Mouse (Mus musculus): ENCODE measurements around the gene Ssmem1. TPM values are rescaled to one million over a fixed set of nuclear protein-coding genes. Genes with fewer than 3 reads are reported as not detected.

Ssmem1 gene
- polyA plus RNA-seq, 1 experiment from 2014 or later: 0.35 TPM

DNA sequence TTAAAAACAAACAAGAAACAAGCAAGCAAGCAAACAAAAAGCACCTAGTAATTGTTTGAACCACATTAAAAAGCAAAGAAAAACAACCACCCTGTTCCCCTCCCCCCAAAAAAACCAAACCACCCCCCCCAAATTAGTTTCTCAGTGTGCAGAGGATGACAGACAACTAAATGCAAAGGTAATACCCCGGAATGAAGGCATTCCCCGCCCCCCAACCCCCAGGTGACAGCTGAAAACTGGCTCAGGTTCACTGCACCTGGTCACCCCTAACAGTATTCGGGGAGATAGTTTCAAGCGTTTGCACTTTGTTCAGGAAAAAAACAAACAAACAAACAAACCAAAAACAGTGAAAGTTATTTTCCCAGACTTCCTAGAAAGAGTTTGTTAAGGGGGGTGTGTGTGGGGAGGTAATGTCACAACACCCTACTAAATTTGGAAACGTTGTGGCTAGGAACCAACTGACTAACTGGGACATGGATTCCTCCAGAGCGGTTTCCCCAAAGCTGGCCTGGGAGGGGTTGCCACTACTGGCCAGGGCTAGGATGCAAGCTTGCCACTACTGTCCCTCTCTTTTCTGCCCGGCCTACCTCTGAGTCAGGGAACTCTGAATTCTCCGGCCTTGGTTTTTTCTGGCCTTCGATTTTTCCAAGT lies 38.1 kb downstream of the Ssmem1 start:
- no peak for ATAC-seq (ENCODE audit: low read depth)
- H3K27ac ChIP-seq (ENCODE audit: low read depth, low read length): peak overlapping the region; percentile 22; the same call in 1 of the 2 replicates
- H3K4me3 ChIP-seq (ENCODE audit: low read depth, low read length): no peak overlapping the region
- H3K9ac ChIP-seq (replicated peaks; ENCODE audit: low read depth, low read length): no peak overlapping the region
- peaks cover 27% of the 10 kb centered on the region for H3K4me1 ChIP-seq (ENCODE audit: control insufficient read depth, insufficient read depth, low read length)
- peak overlapping the region; percentile 42; the same call in 1 of the 2 replicates for H3K4me2 ChIP-seq (ENCODE audit: low read depth, low read length)
- WGBS: 35% methylated on average over 9 of the region's 9 CpGs
- 0 out of 2 replicates have a peak, but pooled peaks cover 3% of the 10 kb centered on the region for H3K9me3 ChIP-seq (ENCODE audit: control insufficient read depth, low read length)
- H3K36me3 ChIP-seq (ENCODE audit: control insufficient read depth, insufficient read depth, low read length): no peaks in the 10 kb centered on the region
- H3K27me3 ChIP-seq (ENCODE audit: control insufficient read depth, insufficient read depth, low read length): no peaks in the 10 kb centered on the region

DNA sequence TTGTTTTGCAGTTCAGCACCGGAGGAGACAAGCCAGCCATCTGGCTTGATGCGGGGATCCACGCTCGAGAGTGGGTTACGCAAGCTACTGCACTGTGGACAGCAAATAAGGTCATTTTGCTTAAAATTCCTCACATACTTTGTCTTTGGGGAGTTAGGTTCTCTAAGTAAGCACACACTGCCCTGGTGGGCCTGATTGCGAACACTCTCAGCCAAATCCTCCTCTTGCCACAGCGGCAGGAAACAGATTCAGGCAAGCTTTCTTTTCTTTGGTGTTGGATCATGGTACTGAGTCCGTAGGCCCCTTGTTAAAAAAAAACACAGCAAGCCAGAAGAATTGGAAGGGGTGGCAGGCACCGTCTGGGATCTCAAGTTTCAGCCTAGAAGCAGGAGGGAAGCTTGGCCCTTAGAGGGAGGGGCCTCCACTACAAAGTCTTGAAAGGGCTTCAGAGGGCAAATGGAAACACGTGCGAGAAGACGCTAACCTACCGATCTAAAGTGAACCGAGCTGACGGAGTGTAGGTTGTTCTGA lies 39.6 kb downstream of the Ssmem1 start:
- Histone ChIP-seq H3K9me3 (ENCODE audit: control insufficient read depth, low read length) (0 out of 2 replicates have a peak, but pooled peaks cover 3% of the 10 kb centered on the region), H3K9ac (replicated peaks; ENCODE audit: low read depth, low read length) (no peak overlapping the region), H3K4me2 (ENCODE audit: low read depth, low read length) (no peak overlapping the region), H3K4me1 (ENCODE audit: control insufficient read depth, insufficient read depth, low read length) (peaks cover 28% of the 10 kb centered on the region), H3K4me3 (ENCODE audit: low read depth, low read length) (no peak overlapping the region), H3K27ac (ENCODE audit: low read depth, low read length) (no peak overlapping the region), H3K27me3 (ENCODE audit: control insufficient read depth, insufficient read depth, low read length) (no peaks in the 10 kb centered on the region), H3K36me3 (ENCODE audit: control insufficient read depth, insufficient read depth, low read length) (no peaks in the 10 kb centered on the region)
- ATAC-seq (ENCODE audit: low read depth): no peak
- WGBS: 33% methylated on average over 15 of the region's 15 CpGs

DNA sequence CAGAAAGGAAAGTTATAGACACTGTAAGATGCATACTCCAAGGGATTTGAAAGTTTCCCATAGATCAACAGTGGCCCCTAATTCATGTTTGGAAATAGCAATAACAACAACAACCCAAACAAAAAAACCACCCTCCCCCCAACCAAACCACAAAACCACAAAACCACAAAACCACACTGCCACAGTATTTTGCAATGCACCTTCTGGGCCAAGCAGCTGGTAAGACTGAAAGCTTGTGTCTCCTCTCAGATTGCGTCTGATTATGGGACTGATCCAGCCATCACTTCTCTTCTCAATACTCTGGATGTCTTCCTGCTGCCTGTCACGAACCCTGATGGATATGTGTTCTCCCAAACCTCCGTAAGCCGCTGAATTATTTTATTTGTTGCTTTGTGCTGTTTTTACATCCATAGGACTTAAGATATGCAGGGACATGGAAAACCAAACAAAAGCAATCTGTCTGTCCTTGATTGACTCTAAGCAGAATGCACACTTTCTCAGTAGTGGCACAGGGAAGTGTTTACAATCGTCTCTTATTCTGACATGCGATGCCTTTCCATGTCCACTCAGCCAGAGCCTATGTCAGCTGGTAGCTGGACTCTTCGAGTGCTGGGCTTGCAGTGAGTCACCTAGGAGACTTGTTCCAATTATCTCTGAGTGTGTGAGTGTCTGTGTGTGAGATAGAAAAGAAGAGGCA lies 41.0 kb downstream of the Ssmem1 start:
- Histone ChIP-seq H3K36me3 (ENCODE audit: control insufficient read depth, insufficient read depth, low read length) (no peaks in the 10 kb centered on the region), H3K4me1 (ENCODE audit: control insufficient read depth, insufficient read depth, low read length) (peaks cover 28% of the 10 kb centered on the region), H3K27me3 (ENCODE audit: control insufficient read depth, insufficient read depth, low read length) (no peaks in the 10 kb centered on the region), H3K9me3 (ENCODE audit: control insufficient read depth, low read length) (0 out of 2 replicates have a peak, but pooled peaks cover 3% of the 10 kb centered on the region), H3K4me3 (ENCODE audit: low read depth, low read length) (no peak overlapping the region), H3K4me2 (ENCODE audit: low read depth, low read length) (no peak overlapping the region), H3K27ac (ENCODE audit: low read depth, low read length) (no peak overlapping the region), H3K9ac (replicated peaks; ENCODE audit: low read depth, low read length) (no peak overlapping the region)
- WGBS: 69% methylated on average over 7 of the region's 7 CpGs
- ATAC-seq (ENCODE audit: low read depth): no peak

DNA sequence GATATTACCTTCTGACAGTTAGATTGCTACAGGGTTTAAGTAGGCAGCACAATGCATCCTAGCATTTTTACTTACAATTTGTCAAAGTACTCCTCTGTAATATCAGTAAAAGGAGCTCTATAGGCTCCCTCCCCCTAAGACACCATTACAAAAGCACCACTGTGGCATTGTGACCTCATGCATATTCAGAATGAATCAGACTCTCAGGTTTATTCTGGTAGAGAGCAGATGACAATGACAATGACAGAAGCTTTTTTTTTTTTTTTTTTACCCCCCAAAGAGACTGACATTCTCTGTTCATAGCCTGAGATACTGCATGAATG lies 41.5 kb downstream of the Ssmem1 start:
- Histone ChIP-seq H3K27ac (ENCODE audit: low read depth, low read length) (no peak overlapping the region), H3K36me3 (ENCODE audit: control insufficient read depth, insufficient read depth, low read length) (no peaks in the 10 kb centered on the region), H3K4me2 (ENCODE audit: low read depth, low read length) (no peak overlapping the region; the same call in 1 of the 2 replicates), H3K9me3 (ENCODE audit: control insufficient read depth, low read length) (0 out of 2 replicates have a peak, but pooled peaks cover 3% of the 10 kb centered on the region), H3K27me3 (ENCODE audit: control insufficient read depth, insufficient read depth, low read length) (no peaks in the 10 kb centered on the region), H3K4me1 (ENCODE audit: control insufficient read depth, insufficient read depth, low read length) (peaks cover 24% of the 10 kb centered on the region), H3K9ac (replicated peaks; ENCODE audit: low read depth, low read length) (no peak overlapping the region), H3K4me3 (ENCODE audit: low read depth, low read length) (no peak overlapping the region)
- no peak for ATAC-seq (ENCODE audit: low read depth)

DNA sequence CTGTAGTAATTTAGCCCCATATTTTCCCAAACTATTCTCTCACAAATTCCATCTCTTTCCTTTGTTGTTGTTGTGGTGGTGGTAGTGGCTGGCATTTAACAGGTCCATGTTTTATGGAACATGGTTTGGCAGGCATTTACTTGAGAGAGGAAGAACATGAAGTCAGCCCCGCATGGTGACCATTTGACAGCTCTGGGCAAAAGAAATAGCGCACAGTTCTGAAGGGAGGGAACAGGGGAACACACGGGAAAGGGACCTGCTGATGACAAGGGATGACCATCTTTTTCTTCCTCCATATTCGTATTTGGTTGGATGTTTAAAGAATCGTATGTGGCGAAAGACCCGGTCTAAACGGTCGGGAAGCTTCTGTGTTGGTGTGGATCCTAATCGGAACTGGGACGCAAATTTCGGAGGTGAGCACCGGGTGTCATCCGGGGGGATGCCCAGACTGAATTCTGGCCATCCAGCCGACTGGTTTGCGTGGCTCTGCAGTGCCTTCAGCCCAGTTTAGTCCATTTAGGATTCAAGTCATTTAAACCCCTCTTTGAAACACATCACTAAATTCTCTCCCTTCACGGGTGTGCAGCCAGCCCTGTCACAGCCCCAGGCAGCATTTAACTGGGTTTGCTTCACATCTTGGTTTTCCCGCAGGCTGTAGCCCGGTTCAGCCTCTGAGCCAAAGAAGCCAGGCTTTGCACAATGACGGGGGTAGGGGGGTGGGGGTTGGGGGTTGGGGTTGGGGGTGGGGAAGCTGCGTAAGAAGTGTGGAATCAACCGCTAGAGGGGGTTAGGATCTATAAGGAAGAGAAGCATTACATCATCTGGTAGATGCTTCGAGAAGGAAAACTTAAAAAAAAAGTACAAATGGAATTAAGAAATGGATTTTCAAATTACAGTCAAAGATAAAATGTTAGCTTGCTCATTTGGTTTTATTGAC lies 42.3 kb downstream of the Ssmem1 start:
- H3K9me3 ChIP-seq (ENCODE audit: control insufficient read depth, low read length): 0 out of 2 replicates have a peak, but pooled peaks cover 3% of the 10 kb centered on the region

DNA sequence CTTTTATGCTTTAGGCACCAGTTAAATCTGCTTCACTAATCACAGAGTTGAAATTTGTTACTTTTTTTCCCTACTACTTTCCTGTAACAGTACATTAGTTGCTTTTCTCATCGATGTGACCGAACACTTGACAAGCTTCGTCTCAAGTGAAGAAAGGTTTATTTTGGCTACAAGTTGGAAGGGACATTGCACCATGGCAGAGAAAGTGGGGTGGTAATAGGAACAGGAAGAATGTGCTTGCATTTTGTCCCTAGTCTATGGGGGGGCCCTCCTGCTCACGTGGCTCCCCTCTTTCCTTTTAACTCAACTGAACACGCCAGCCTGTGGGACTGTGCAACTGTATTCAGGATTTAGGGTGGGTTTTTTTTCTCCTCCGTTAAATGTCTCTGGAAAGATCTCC lies 43.0 kb downstream of the Ssmem1 start:
- Histone ChIP-seq H3K27ac (ENCODE audit: low read depth, low read length) (no peak overlapping the region), H3K4me2 (ENCODE audit: low read depth, low read length) (peak overlapping the region; percentile 40; the same call in 1 of the 2 replicates), H3K4me1 (ENCODE audit: control insufficient read depth, insufficient read depth, low read length) (peaks cover 16% of the 10 kb centered on the region), H3K27me3 (ENCODE audit: control insufficient read depth, insufficient read depth, low read length) (no peaks in the 10 kb centered on the region), H3K9ac (replicated peaks; ENCODE audit: low read depth, low read length) (no peak overlapping the region), H3K4me3 (ENCODE audit: low read depth, low read length) (no peak overlapping the region), H3K36me3 (ENCODE audit: control insufficient read depth, insufficient read depth, low read length) (no peaks in the 10 kb centered on the region), H3K9me3 (ENCODE audit: control insufficient read depth, low read length) (0 out of 2 replicates have a peak, but pooled peaks cover 3% of the 10 kb centered on the region)
- 49% methylated on average over 6 of the region's 6 CpGs for WGBS
- no peak for ATAC-seq (ENCODE audit: low read depth)

More for the DNA sequence above, 42.3 kb downstream of the Ssmem1 start:
- ATAC-seq (ENCODE audit: low read depth): peak; percentile 77
- H3K4me1 ChIP-seq (ENCODE audit: control insufficient read depth, insufficient read depth, low read length): peaks cover 18% of the 10 kb centered on the region
- H3K4me2 ChIP-seq (ENCODE audit: low read depth, low read length): peak overlapping the region; percentile 40
- H3K27ac ChIP-seq (ENCODE audit: low read depth, low read length): peak overlapping the region; percentile 79
- peak overlapping the region; percentile 9; the same call in 1 of the 2 replicates for H3K4me3 ChIP-seq (ENCODE audit: low read depth, low read length)
- WGBS: 13% methylated on average over 23 of the region's 23 CpGs
- no peaks in the 10 kb centered on the region for H3K27me3 ChIP-seq (ENCODE audit: control insufficient read depth, insufficient read depth, low read length)
- no peaks in the 10 kb centered on the region for H3K36me3 ChIP-seq (ENCODE audit: control insufficient read depth, insufficient read depth, low read length)
- H3K9ac ChIP-seq (replicated peaks; ENCODE audit: low read depth, low read length): peak overlapping the region; percentile 51; the same call in 1 of the 2 replicates

DNA sequence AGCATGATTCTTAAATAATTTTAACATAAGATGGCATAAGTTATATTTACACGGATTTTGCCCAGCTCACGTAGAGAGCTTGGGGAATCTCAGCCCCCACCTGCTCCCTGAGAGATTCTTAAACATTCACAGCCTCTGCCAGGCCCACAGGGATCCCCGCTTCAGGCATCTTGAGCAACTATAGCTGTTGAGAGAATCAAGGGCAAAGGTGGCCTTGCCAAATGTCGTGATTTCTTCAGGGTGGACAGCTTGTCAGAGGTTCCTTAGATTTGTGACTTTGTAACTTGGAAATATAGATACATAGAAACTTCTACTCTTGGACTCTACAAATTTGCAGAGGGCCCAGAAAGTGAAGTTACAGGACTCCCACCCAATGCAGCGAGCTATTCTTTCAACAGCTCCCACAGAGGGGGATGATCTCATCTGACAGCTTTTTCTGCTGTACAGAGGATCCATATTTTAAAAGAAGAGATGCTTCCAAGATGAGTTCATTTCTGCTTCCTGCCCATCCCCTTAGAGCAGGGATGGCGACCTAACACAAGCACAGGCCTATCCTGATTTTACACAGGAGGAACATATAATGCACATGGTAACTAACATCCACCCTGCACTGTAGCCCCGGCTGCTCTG lies 43.8 kb downstream of the Ssmem1 start:
- 0 out of 2 replicates have a peak, but pooled peaks cover 3% of the 10 kb centered on the region for H3K9me3 ChIP-seq (ENCODE audit: control insufficient read depth, low read length)

DNA sequence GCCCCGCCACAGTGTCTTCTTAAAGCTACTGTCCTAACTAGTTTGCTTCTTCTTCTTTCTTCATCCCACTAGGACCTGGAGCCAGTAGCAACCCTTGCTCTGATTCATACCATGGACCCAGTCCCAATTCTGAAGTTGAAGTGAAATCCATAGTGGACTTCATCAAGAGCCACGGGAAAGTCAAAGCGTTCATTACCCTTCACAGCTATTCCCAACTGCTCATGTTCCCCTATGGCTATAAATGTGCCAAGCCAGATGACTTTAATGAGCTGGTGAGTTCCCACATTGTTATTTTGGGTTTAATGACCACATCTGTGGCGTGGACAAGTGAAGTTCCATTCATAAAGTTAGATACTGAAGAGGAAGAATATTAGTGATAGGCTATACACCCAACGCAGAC lies 44.4 kb downstream of the Ssmem1 start:
- no peak for ATAC-seq (ENCODE audit: low read depth)
- no peaks in the 10 kb centered on the region for H3K27me3 ChIP-seq (ENCODE audit: control insufficient read depth, insufficient read depth, low read length)
- no peaks in the 10 kb centered on the region for H3K36me3 ChIP-seq (ENCODE audit: control insufficient read depth, insufficient read depth, low read length)
- peaks cover 15% of the 10 kb centered on the region for H3K4me1 ChIP-seq (ENCODE audit: control insufficient read depth, insufficient read depth, low read length)
- no peak overlapping the region for H3K4me3 ChIP-seq (ENCODE audit: low read depth, low read length)
- H3K9ac ChIP-seq (replicated peaks; ENCODE audit: low read depth, low read length): no peak overlapping the region
- H3K9me3 ChIP-seq (ENCODE audit: control insufficient read depth, low read length): 0 out of 2 replicates have a peak, but pooled peaks cover 3% of the 10 kb centered on the region
- no peak overlapping the region for H3K4me2 ChIP-seq (ENCODE audit: low read depth, low read length)
- no peak overlapping the region for H3K27ac ChIP-seq (ENCODE audit: low read depth, low read length)
- 75% methylated on average over 5 of the region's 5 CpGs for WGBS

More for the DNA sequence above, 43.8 kb downstream of the Ssmem1 start:
- Histone ChIP-seq H3K27ac (ENCODE audit: low read depth, low read length) (no peak overlapping the region), H3K9ac (replicated peaks; ENCODE audit: low read depth, low read length) (no peak overlapping the region), H3K36me3 (ENCODE audit: control insufficient read depth, insufficient read depth, low read length) (no peaks in the 10 kb centered on the region), H3K4me3 (ENCODE audit: low read depth, low read length) (no peak overlapping the region), H3K4me2 (ENCODE audit: low read depth, low read length) (no peak overlapping the region), H3K27me3 (ENCODE audit: control insufficient read depth, insufficient read depth, low read length) (no peaks in the 10 kb centered on the region), H3K4me1 (ENCODE audit: control insufficient read depth, insufficient read depth, low read length) (peaks cover 15% of the 10 kb centered on the region)
- no peak for ATAC-seq (ENCODE audit: low read depth)
- 76% methylated on average over 7 of the region's 7 CpGs for WGBS

Measured in neural tube, embryonic 14.5 days (tissue).